Mouse (Mus musculus) small intestine, adult 2 months (tissue): ENCODE results near the gene Kdm2b.

Experiments used
- CTCF ChIP-seq: fragments of 200-500 bp; IDR thresholded peaks from 2 replicates; pipeline ENCODE4 v1.5.1; 2012; ENCODE audit warnings: low read depth, mild to moderate bottlenecking, control low read depth, inconsistent platforms, low read length, moderate library complexity, mixed read lengths; ENCODE audit not compliant: insufficient replicate concordance, insufficient read length; ENCODE audit errors: extremely low read depth
- POLR2A ChIP-seq: fragments of 200-500 bp; IDR thresholded peaks from 2 replicates; pipeline ENCODE4 v1.6.1; 2012; ENCODE audit warnings: low read depth, mild to moderate bottlenecking, control low read depth, inconsistent platforms, low read length, moderate library complexity

- TF ChIP-seq POLR2A (no peak), CTCF (no peak)
Observed at GRCm38 (mm10) chr5:122951056-122951912, 38.3 kb downstream of the Kdm2b start.
